Comparison of ENCODE assay signal across 15 mouse cellular contexts in genomic region chr2:169997276-169998049, GRCm38 (mm10).
DNase-seq lines count a peak whose midpoint lies in the region; ATAC-seq lines count a peak whose summit lies in the region.
"Had no signal": no experiment of that assay in that cellular context is flagged by ENCODE, and none has a peak within 500 bp of the region (broad histone marks: within the 10 kb centered on the region; RNA-seq: fewer than 3 reads in every experiment).

No protein-coding gene starts in this region.

- H3K4me3 ChIP-seq in embryonic facial prominence, embryonic 11.5 days (ENCODE audit: low read depth, low read length) = no peak overlapping the region
- no peak overlapping the region for H3K4me3 ChIP-seq in embryonic facial prominence, embryonic 10.5 days
- H3K4me3 ChIP-seq in hindbrain, embryonic 14.5 days (replicated peaks; ENCODE audit: low read length) = no peak overlapping the region
- no peak overlapping the region for H3K4me3 ChIP-seq in hindbrain, embryonic 16.5 days (ENCODE audit: low read length)
- no peak overlapping the region for H3K4me3 ChIP-seq in lung, embryonic 16.5 days (ENCODE audit: low read length)
- H3K4me3 ChIP-seq in midbrain, embryonic 14.5 days (replicated peaks; ENCODE audit: low read depth, low read length) = no peak overlapping the region
- H3K4me3 ChIP-seq: heart, embryonic 13.5 days; hindbrain, embryonic 15.5 days; limb, embryonic 12.5 days had no signal

- DNase-seq in embryonic facial prominence, embryonic 11.5 days (ENCODE audit: low spot score) = no peak
- no peak for DNase-seq in embryonic facial prominence, embryonic 10.5 days (ENCODE audit: low spot score)
- DNase-seq in hindbrain, embryonic 14.5 days (ENCODE audit: low spot score) = no peak
- DNase-seq in lung, postnatal 36 days = no peak
- DNase-seq in midbrain, embryonic 14.5 days = peak; percentile 34
- no peak for DNase-seq in cerebellum, adult 11 months
- DNase-seq: adrenal gland, postnatal 10 days; cerebellum, adult 9-10 months; thymus, postnatal 36 days had no signal

- H3K9me3 ChIP-seq in embryonic facial prominence, embryonic 11.5 days (replicated peaks; ENCODE audit: control insufficient read depth, low read length) = no peaks in the 10 kb centered on the region
- no peaks in the 10 kb centered on the region for H3K9me3 ChIP-seq in embryonic facial prominence, embryonic 10.5 days
- no peaks in the 10 kb centered on the region for H3K9me3 ChIP-seq in hindbrain, embryonic 14.5 days (ENCODE audit: control insufficient read depth, low read length)
- no peaks in the 10 kb centered on the region for H3K9me3 ChIP-seq in hindbrain, embryonic 16.5 days (ENCODE audit: control insufficient read depth, low read length)
- H3K9me3 ChIP-seq in lung, embryonic 16.5 days (ENCODE audit: control insufficient read depth, low read length) = no peaks in the 10 kb centered on the region
- H3K9me3 ChIP-seq in midbrain, embryonic 14.5 days (ENCODE audit: control insufficient read depth, low read length) = no peaks in the 10 kb centered on the region
- H3K9me3 ChIP-seq: heart, embryonic 13.5 days; hindbrain, embryonic 15.5 days; limb, embryonic 12.5 days had no signal

- WGBS in embryonic facial prominence, embryonic 11.5 days = 65% methylated on average over 16 of the region's 16 CpGs
- WGBS in embryonic facial prominence, embryonic 10.5 days = 70% methylated on average over 16 of the region's 16 CpGs
- WGBS in hindbrain, embryonic 14.5 days = 69% methylated on average over 16 of the region's 16 CpGs
- WGBS in hindbrain, embryonic 16.5 days = 58% methylated on average over 16 of the region's 16 CpGs
- 48% methylated on average over 16 of the region's 16 CpGs for WGBS in lung, embryonic 16.5 days
- WGBS in midbrain, embryonic 14.5 days = 57% methylated on average over 16 of the region's 16 CpGs

- no peak overlapping the region for H3K4me2 ChIP-seq in embryonic facial prominence, embryonic 11.5 days (ENCODE audit: low read depth, low read length)
- no peak overlapping the region for H3K4me2 ChIP-seq in hindbrain, embryonic 14.5 days (replicated peaks)
- H3K4me2 ChIP-seq in hindbrain, embryonic 16.5 days (ENCODE audit: low read length) = no peak overlapping the region
- no peak overlapping the region for H3K4me2 ChIP-seq in lung, embryonic 16.5 days (ENCODE audit: low read depth, low read length)
- H3K4me2 ChIP-seq in midbrain, embryonic 14.5 days (ENCODE audit: low read length) = no peak overlapping the region
- H3K4me2 ChIP-seq: limb, embryonic 12.5 days had no signal

- no peak overlapping the region for H3K9ac ChIP-seq in embryonic facial prominence, embryonic 11.5 days (replicated peaks; ENCODE audit: low read length)
- no peak overlapping the region for H3K9ac ChIP-seq in hindbrain, embryonic 14.5 days
- no peak overlapping the region for H3K9ac ChIP-seq in hindbrain, embryonic 16.5 days (ENCODE audit: low read depth, low read length)
- no peak overlapping the region for H3K9ac ChIP-seq in lung, embryonic 16.5 days (ENCODE audit: low read length)
- no peak overlapping the region for H3K9ac ChIP-seq in midbrain, embryonic 14.5 days (replicated peaks; ENCODE audit: low read length)
- H3K9ac ChIP-seq: heart, embryonic 13.5 days; hindbrain, embryonic 15.5 days; limb, embryonic 12.5 days; liver, embryonic 14.5 days had no signal

- H3K36me3 ChIP-seq in embryonic facial prominence, embryonic 11.5 days (replicated peaks; ENCODE audit: control insufficient read depth, insufficient read depth, low read depth, low read length) = no peaks in the 10 kb centered on the region
- no peaks in the 10 kb centered on the region for H3K36me3 ChIP-seq in embryonic facial prominence, embryonic 10.5 days (replicated peaks)
- no peaks in the 10 kb centered on the region for H3K36me3 ChIP-seq in hindbrain, embryonic 14.5 days (replicated peaks; ENCODE audit: control insufficient read depth, insufficient read depth)
- no peaks in the 10 kb centered on the region for H3K36me3 ChIP-seq in hindbrain, embryonic 16.5 days (ENCODE audit: control insufficient read depth, insufficient read depth, low read length)
- H3K36me3 ChIP-seq in lung, embryonic 16.5 days (ENCODE audit: control insufficient read depth, insufficient read depth, low read length) = no peaks in the 10 kb centered on the region
- no peaks in the 10 kb centered on the region for H3K36me3 ChIP-seq in midbrain, embryonic 14.5 days (ENCODE audit: control insufficient read depth, insufficient read depth, low read length)
- H3K36me3 ChIP-seq: heart, embryonic 13.5 days; hindbrain, embryonic 15.5 days; limb, embryonic 12.5 days had no signal

- H3K27me3 ChIP-seq in embryonic facial prominence, embryonic 11.5 days (ENCODE audit: control insufficient read depth, insufficient read depth, low read length) = no peaks in the 10 kb centered on the region
- peaks cover 14% of the 10 kb centered on the region for H3K27me3 ChIP-seq in embryonic facial prominence, embryonic 10.5 days (replicated peaks; ENCODE audit: low read depth, poor library complexity, severe bottlenecking)
- H3K27me3 ChIP-seq in hindbrain, embryonic 14.5 days (ENCODE audit: control insufficient read depth, insufficient read depth, low read length) = no peaks in the 10 kb centered on the region
- no peaks in the 10 kb centered on the region for H3K27me3 ChIP-seq in hindbrain, embryonic 16.5 days (replicated peaks; ENCODE audit: control insufficient read depth, insufficient read depth, low read length)
- no peaks in the 10 kb centered on the region; the same call in 1 of the 2 replicates for H3K27me3 ChIP-seq in lung, embryonic 16.5 days (ENCODE audit: control insufficient read depth, insufficient read depth, low read depth, low read length)
- H3K27me3 ChIP-seq in midbrain, embryonic 14.5 days (ENCODE audit: control insufficient read depth, insufficient read depth, low read length) = no peaks in the 10 kb centered on the region
- H3K27me3 ChIP-seq: hindbrain, embryonic 15.5 days had no signal

- peak; percentile 51; the same call in 1 of the 2 replicates for ATAC-seq in embryonic facial prominence, embryonic 11.5 days (replicated peaks; ENCODE audit: insufficient number of reproducible peaks, low FRiP score, low TSS enrichment, low read depth)
- ATAC-seq in hindbrain, embryonic 14.5 days (ENCODE audit: low FRiP score) = no peak
- no peak for ATAC-seq in hindbrain, embryonic 16.5 days
- 0 out of 2 replicates have a peak, but pooled peaks have one; percentile 13 for ATAC-seq in lung, embryonic 16.5 days (ENCODE audit: low read depth)
- no peak for ATAC-seq in midbrain, embryonic 14.5 days (ENCODE audit: low FRiP score, low TSS enrichment)

- H3K27ac ChIP-seq in embryonic facial prominence, embryonic 11.5 days (replicated peaks; ENCODE audit: low read depth, low read length) = no peak overlapping the region
- no peak overlapping the region for H3K27ac ChIP-seq in embryonic facial prominence, embryonic 10.5 days (replicated peaks)
- H3K27ac ChIP-seq in hindbrain, embryonic 14.5 days = peak overlapping the region; percentile 77; the same call in 1 of the 2 replicates
- H3K27ac ChIP-seq in hindbrain, embryonic 16.5 days (ENCODE audit: low read depth, low read length) = no peak overlapping the region; the same call in 1 of the 2 replicates
- no peak overlapping the region for H3K27ac ChIP-seq in lung, embryonic 16.5 days (ENCODE audit: low read length)
- peak overlapping the region; percentile 89 for H3K27ac ChIP-seq in midbrain, embryonic 14.5 days (replicated peaks; ENCODE audit: low read depth, low read length)
- H3K27ac ChIP-seq: heart, embryonic 13.5 days; liver, embryonic 14.5 days had no signal

- peaks cover 9% of the 10 kb centered on the region for H3K4me1 ChIP-seq in embryonic facial prominence, embryonic 11.5 days (ENCODE audit: control insufficient read depth, insufficient read depth, low read length)
- peaks cover 53% of the 10 kb centered on the region for H3K4me1 ChIP-seq in embryonic facial prominence, embryonic 10.5 days
- H3K4me1 ChIP-seq in hindbrain, embryonic 14.5 days (replicated peaks; ENCODE audit: control insufficient read depth, insufficient read depth, low read length) = peaks cover 16% of the 10 kb centered on the region
- H3K4me1 ChIP-seq in hindbrain, embryonic 16.5 days (ENCODE audit: control insufficient read depth, insufficient read depth, low read depth, low read length) = peaks cover 27% of the 10 kb centered on the region
- peaks cover 26% of the 10 kb centered on the region for H3K4me1 ChIP-seq in lung, embryonic 16.5 days (replicated peaks; ENCODE audit: control insufficient read depth, insufficient read depth, low read length)
- peaks cover 42% of the 10 kb centered on the region for H3K4me1 ChIP-seq in midbrain, embryonic 14.5 days (ENCODE audit: control insufficient read depth, insufficient read depth, low read length)

Comparison
In these comparisons a context has a peak if more than half of its experiments do, and no peak if none do; other contexts are left out.
1. H3K27ac ChIP-seq: peak in hindbrain, embryonic 14.5 days (single experiment) and midbrain, embryonic 14.5 days (single experiment); none in embryonic facial prominence, embryonic 11.5 days (single experiment), embryonic facial prominence, embryonic 10.5 days (single experiment), hindbrain, embryonic 16.5 days (single experiment) and lung, embryonic 16.5 days (single experiment).
2. ATAC-seq: peak in embryonic facial prominence, embryonic 11.5 days (single experiment) and lung, embryonic 16.5 days (single experiment); none in hindbrain, embryonic 14.5 days (single experiment), hindbrain, embryonic 16.5 days (single experiment) and midbrain, embryonic 14.5 days (single experiment).